Mouse (Mus musculus): ENCODE results near the gene Cyp2a5. TPM values are rescaled to one million over a fixed set of nuclear protein-coding genes. Genes with fewer than 3 reads are reported as not detected.

The Cyp2a5 gene
- polyA plus RNA-seq (2017; shearing (Covaris generic)), result not detected

GRCm38 (mm10) chr7:26835059-26835458 lies at the start of gene Cyp2a5:
Gene Cyp2a5 (plus strand): TSS chr7:26835305.

DNA sequence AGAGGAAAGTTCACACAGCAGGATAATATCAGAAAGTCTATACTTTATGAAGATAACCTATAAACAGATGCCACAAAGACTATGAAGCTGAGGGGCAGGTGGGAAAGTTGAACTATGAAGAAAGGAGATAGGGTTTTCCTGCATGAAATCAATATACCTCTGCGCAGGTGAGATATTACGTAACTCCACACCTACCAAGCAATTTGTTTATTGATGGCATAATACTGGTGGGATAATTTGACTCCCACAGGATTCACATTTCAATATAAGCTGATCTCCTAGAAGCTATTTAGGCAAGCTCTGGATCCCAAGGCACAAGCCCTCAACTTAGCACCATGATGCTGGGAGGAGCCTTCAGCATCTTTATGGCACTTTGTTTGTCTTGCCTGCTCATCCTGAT lies 26.5 kb upstream of the Cyp2a5 start, which contains the start of gene Cyp2g1:
TSS of gene Cyp2g1 (plus strand) at position 301 of the 400 bp plus-strand sequence.

Other genes with a start within 250 kb of the Cyp2a5 start
- gene Vmn1r185, start 216.8 kb upstream of the Cyp2a5 start, polyA plus RNA-seq (2017; shearing (Covaris generic)), result 0.30 TPM
- not detected for gene Cyp2b23, start 148.9 kb upstream of the Cyp2a5 start, polyA plus RNA-seq (2017; shearing (Covaris generic))
- not detected for gene Cyp2b19, start 78.2 kb upstream of the Cyp2a5 start, polyA plus RNA-seq (2017; shearing (Covaris generic))
- gene Cyp2g1, start 26.4 kb upstream of the Cyp2a5 start, polyA plus RNA-seq (2017; shearing (Covaris generic)), result not detected
- gene Cyp2a22, start 104.1 kb downstream of the Cyp2a5 start, polyA plus RNA-seq (2017; shearing (Covaris generic)), result not detected
- not detected for gene Cyp2a12, start 193.8 kb downstream of the Cyp2a5 start, polyA plus RNA-seq (2017; shearing (Covaris generic))